Mouse (Mus musculus): ENCODE results near the gene Col26a1. TPM values are rescaled to one million over a fixed set of nuclear protein-coding genes. Genes with fewer than 3 reads are reported as not detected.

The Col26a1 gene
- total and polyA plus RNA-seq, 3 experiments = 0.72 TPM; not detected in 2

- TF ChIP-seq KAT2A (IDR thresholded peaks at IDR 0.05; ENCODE audit: insufficient replicate concordance, low read length) (no peak), NELFE (IDR thresholded peaks at IDR 0.05; ENCODE audit: low read depth, low read length) (no peak), ZNF384 (IDR thresholded peaks at IDR 0.05; ENCODE audit: low read depth, low read length) (no peak), MAX (IDR thresholded peaks at IDR 0.05; ENCODE audit: low read length) (no peak), ZMIZ1 (IDR thresholded peaks at IDR 0.05; ENCODE audit: low read depth, low read length) (no peak), TCF12 (IDR thresholded peaks at IDR 0.05; ENCODE audit: low read depth, low read length) (no peak), POLR2AphosphoS2 (IDR thresholded peaks at IDR 0.05; ENCODE audit: low read depth, low read length) (no peak), USF2 (conservative IDR thresholded peaks at IDR 0.05; ENCODE audit: low read depth, low read length) (no peak), NRF1 (IDR thresholded peaks at IDR 0.05; ENCODE audit: low read depth, low read length) (no peak), UBTF (IDR thresholded peaks at IDR 0.05; ENCODE audit: low read depth, low read length) (no peak), SMC3 (IDR thresholded peaks at IDR 0.05; ENCODE audit: low read depth, low read length) (no peak), MAZ (IDR thresholded peaks at IDR 0.05; ENCODE audit: low read depth, low read length) (no peak), MAFK (IDR thresholded peaks at IDR 0.05; ENCODE audit: insufficient replicate concordance, low read length) (no peak), RCOR1 (conservative IDR thresholded peaks at IDR 0.05; ENCODE audit: low read depth, low read length) (no peak), USF1 (IDR thresholded peaks at IDR 0.05; ENCODE audit: low read depth, low read length) (no peak), RAD21 (IDR thresholded peaks at IDR 0.05; ENCODE audit: low read depth, low read length) (no peak), JUND (conservative IDR thresholded peaks at IDR 0.05; ENCODE audit: low read depth, low read length) (no peak), CHD2 (IDR thresholded peaks at IDR 0.05; ENCODE audit: low read length) (no peak)
- H3K4me2 ChIP-seq (ENCODE audit: insufficient read depth, low read depth, poor library complexity, severe bottlenecking) = no peak overlapping the region
- peaks cover 62% of the 10 kb centered on the region for H3K27me3 ChIP-seq (replicated peaks)
- H3K27ac ChIP-seq (ENCODE audit: insufficient read depth, low read depth) = no peak overlapping the region
- in situ Hi-C loops (cut with MboI; ENCODE audit: low pct_ligation_motif_present, low pct_unique_long_range_greater_than_20kb, low sequenced_read_pairs) (no loop called here), dilution Hi-C loops (cut with MboI; ENCODE audit: extremely low pct_ligation_motif_present, extremely low pct_unique_long_range_greater_than_20kb, low sequenced_read_pairs) (no loop called here)
- H3K9me3 ChIP-seq (replicated peaks; ENCODE audit: low read length) = no peaks in the 10 kb centered on the region
- no peaks in the 10 kb centered on the region for H3K36me3 ChIP-seq (replicated peaks in 1 of 2; ENCODE audit: control insufficient read depth in 1 of 2, insufficient read depth in 1 of 2, low read length in 1 of 2)
- H3K79me2 ChIP-seq (replicated peaks; ENCODE audit: control insufficient read depth, extremely low read depth, insufficient read depth, poor library complexity, severe bottlenecking) = no peaks in the 10 kb centered on the region
- no peak for DNase-seq (ENCODE audit: extremely low read depth)
- H3K9ac ChIP-seq (ENCODE audit: insufficient read depth, low read depth) = no peak overlapping the region
- no peaks in the 10 kb centered on the region; a peak in 1 of 4 replicates for H3K4me1 ChIP-seq (ENCODE audit: control insufficient read depth in 1 of 2, insufficient read depth in 2 of 2)
- H3K4me3 ChIP-seq (replicated peaks in 1 of 3; ENCODE audit: low read depth in 2 of 3, low read length in 2 of 3, poor library complexity in 1 of 3) = no peak overlapping the region
These were observed 78.8 kb downstream of the Col26a1 start for GRCm38 (mm10) chr5:136804246-136804645.

DNA sequence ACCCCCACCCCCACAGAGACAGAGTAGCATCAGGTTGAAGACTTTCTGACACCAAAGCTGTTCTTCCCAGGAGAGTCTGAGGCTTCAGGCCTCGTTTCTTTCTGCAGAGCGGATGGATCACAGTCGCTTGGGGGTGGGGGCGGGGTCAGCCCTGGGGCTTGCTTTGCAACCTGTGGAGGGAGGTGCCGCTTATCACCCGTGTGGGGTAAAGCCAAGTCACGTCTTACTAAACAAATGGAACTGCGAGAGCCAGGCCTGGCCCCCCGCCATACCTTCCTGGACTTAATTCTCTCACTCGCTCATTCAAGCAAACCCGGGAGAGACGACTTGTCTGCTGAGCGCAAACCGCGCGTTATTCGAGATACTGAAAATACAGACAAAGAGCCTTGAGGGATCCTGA is 80.3 kb downstream of the Col26a1 start:
- H3K27me3 ChIP-seq (replicated peaks) = peaks cover 50% of the 10 kb centered on the region
- no peak overlapping the region for H3K27ac ChIP-seq (ENCODE audit: insufficient read depth, low read depth)
- peaks cover 3% of the 10 kb centered on the region for H3K9me3 ChIP-seq (replicated peaks; ENCODE audit: low read length)
- no peaks in the 10 kb centered on the region for H3K36me3 ChIP-seq (replicated peaks in 1 of 2; ENCODE audit: control insufficient read depth in 1 of 2, insufficient read depth in 1 of 2, low read length in 1 of 2)
- dilution Hi-C loops (cut with MboI; ENCODE audit: extremely low pct_ligation_motif_present, extremely low pct_unique_long_range_greater_than_20kb, low sequenced_read_pairs) = no loop called here
- H3K4me3 ChIP-seq (replicated peaks in 1 of 3; ENCODE audit: low read depth in 2 of 3, low read length in 2 of 3, poor library complexity in 1 of 3) = no peak overlapping the region
- H3K79me2 ChIP-seq (replicated peaks; ENCODE audit: control insufficient read depth, extremely low read depth, insufficient read depth, poor library complexity, severe bottlenecking) = no peaks in the 10 kb centered on the region
- no peak overlapping the region for H3K4me2 ChIP-seq (ENCODE audit: insufficient read depth, low read depth, poor library complexity, severe bottlenecking)
- in situ Hi-C loops (cut with MboI; ENCODE audit: low pct_ligation_motif_present, low pct_unique_long_range_greater_than_20kb, low sequenced_read_pairs) = no loop called here
- TF ChIP-seq PAX5 (IDR thresholded peaks at IDR 0.05; ENCODE audit: low read length) (no peak), TBP (conservative IDR thresholded peaks at IDR 0.05; ENCODE audit: low read depth, low read length) (no peak), ELF1 (IDR thresholded peaks at IDR 0.05; ENCODE audit: low read depth, low read length) (no peak), CTCF (conservative IDR thresholded peaks at IDR 0.05 in 1 of 2, IDR thresholded peaks at IDR 0.05 in 1 of 2; ENCODE audit: low read depth in 2 of 2, low read length in 2 of 2) (no peak), CHD1 (IDR thresholded peaks at IDR 0.05; ENCODE audit: low read depth, low read length) (no peak), ZMIZ1 (IDR thresholded peaks at IDR 0.05; ENCODE audit: low read depth, low read length) (no peak), ZKSCAN1 (IDR thresholded peaks at IDR 0.05; ENCODE audit: borderline replicate concordance, low read depth, low read length) (no peak), TCF12 (IDR thresholded peaks at IDR 0.05; ENCODE audit: low read depth, low read length) (no peak)
- peaks cover 0 to under 1% of the 10 kb centered on the region in 2 experiments; a peak in 2 of 4 replicates for H3K4me1 ChIP-seq (ENCODE audit: control insufficient read depth in 1 of 2, insufficient read depth in 2 of 2)
- no peak overlapping the region for H3K9ac ChIP-seq (ENCODE audit: insufficient read depth, low read depth)
- no peak for DNase-seq (ENCODE audit: extremely low read depth)
